ENCODE assay signal across 8 mouse cellular contexts in the genomic region with DNA sequence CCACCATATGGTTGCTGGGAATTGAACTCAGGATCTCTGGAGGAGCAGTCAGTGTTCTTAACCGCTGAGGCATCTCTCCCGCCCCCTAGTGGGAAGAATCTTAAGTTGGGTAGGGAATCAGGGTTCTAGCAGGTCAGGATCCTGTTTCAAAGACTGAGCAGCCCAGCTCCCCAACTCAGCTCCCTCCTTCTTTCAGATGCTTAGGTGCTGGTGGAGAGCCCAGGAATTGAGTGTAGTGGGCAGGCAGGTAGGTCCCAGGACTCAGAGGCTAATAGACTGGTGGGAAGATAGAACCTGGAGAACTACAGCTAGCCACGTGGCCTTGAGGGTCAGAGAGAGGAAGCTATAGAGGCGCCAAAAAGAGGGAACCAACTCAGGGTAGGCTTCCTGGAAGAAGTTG. TPM values are rescaled to one million over a fixed set of nuclear protein-coding genes. Genes with fewer than 3 reads are reported as not detected.
DNase-seq lines count a peak whose midpoint lies in the region; ATAC-seq and TF ChIP-seq lines count a peak whose summit lies in the region.

No protein-coding gene starts in this region.

- H3K4me2 ChIP-seq in midbrain, embryonic 13.5 days (replicated peaks), result peak overlapping the region; percentile 90; the same call in 1 of the 2 replicates

- peaks cover 32% of the 10 kb centered on the region for H3K4me1 ChIP-seq in midbrain, embryonic 13.5 days (replicated peaks)
- H3K4me1 ChIP-seq in midbrain, embryonic 10.5 days, result peaks cover 34% of the 10 kb centered on the region
- H3K4me1 ChIP-seq in liver, adult 2 months (ENCODE audit: control insufficient read depth, insufficient read depth, low read length), result peaks cover 9% of the 10 kb centered on the region

- H3K9ac ChIP-seq in midbrain, embryonic 13.5 days (replicated peaks), result no peak overlapping the region
- H3K9ac ChIP-seq in liver, adult 2 months (ENCODE audit: low read depth, low read length), result no peak overlapping the region

- no peaks in the 10 kb centered on the region for H3K36me3 ChIP-seq in midbrain, embryonic 13.5 days
- H3K36me3 ChIP-seq in midbrain, embryonic 10.5 days, result no peaks in the 10 kb centered on the region
- H3K36me3 ChIP-seq in liver, adult 2 months (ENCODE audit: control insufficient read depth, insufficient read depth, low read length), result no peaks in the 10 kb centered on the region

- TF ChIP-seq POLR2A in liver, adult 2 months (IDR thresholded peaks at IDR 0.05; ENCODE audit: extremely low read depth, insufficient read depth, low read length), result no peak

- peaks cover 10% of the 10 kb centered on the region for H3K27me3 ChIP-seq in midbrain, embryonic 13.5 days
- peaks cover 32% of the 10 kb centered on the region for H3K27me3 ChIP-seq in midbrain, embryonic 10.5 days (ENCODE audit: low read depth, poor library complexity, severe bottlenecking)
- H3K27me3 ChIP-seq in liver, adult 2 months (ENCODE audit: control insufficient read depth, insufficient read depth, low read length), result no peaks in the 10 kb centered on the region

- ATAC-seq in midbrain, embryonic 13.5 days, result no peak
- no peak for ATAC-seq in frontal cortex, adult (ENCODE audit: low TSS enrichment)

- 24% methylated on average over 4 of the region's 4 CpGs for WGBS in midbrain, embryonic 13.5 days
- WGBS in midbrain, embryonic 10.5 days, result 33% methylated on average over 4 of the region's 4 CpGs
- WGBS in liver, adult 2 months, result 53% methylated on average over 4 of the region's 4 CpGs

- DNase-seq in midbrain, embryonic 10.5 days (ENCODE audit: low spot score), result no peak
- DNase-seq in adrenal gland, postnatal 36 days, result peak; percentile 33 to 64
- DNase-seq in heart, adult 8-10 months (ENCODE audit: low spot score), result peak; percentile 60
- peak; percentile 31 for DNase-seq in liver, adult 2 months (ENCODE audit: extremely low read depth, low read depth, low spot score)
- DNase-seq in retina, embryonic 14.5 days (ENCODE audit: low spot score), result peak; percentile 63
- DNase-seq in ovary, adult 18-20 months (ENCODE audit: low spot score), result no peak

- TF ChIP-seq CTCF in liver, adult 2 months (IDR thresholded peaks at IDR 0.05; ENCODE audit: low read depth, low read length), result peak; percentile 42

- no peaks in the 10 kb centered on the region for H3K9me3 ChIP-seq in midbrain, embryonic 13.5 days
- no peaks in the 10 kb centered on the region for H3K9me3 ChIP-seq in midbrain, embryonic 10.5 days (replicated peaks)

- no peak overlapping the region for H3K27ac ChIP-seq in midbrain, embryonic 13.5 days
- no peak overlapping the region for H3K27ac ChIP-seq in midbrain, embryonic 10.5 days (replicated peaks)
- H3K27ac ChIP-seq in liver, adult 2 months (replicated peaks; ENCODE audit: insufficient read depth, low read depth, low read length), result no peak overlapping the region

- H3K4me3 ChIP-seq in midbrain, embryonic 13.5 days (replicated peaks), result no peak overlapping the region
- H3K4me3 ChIP-seq in midbrain, embryonic 10.5 days, result no peak overlapping the region
- no peak overlapping the region for H3K4me3 ChIP-seq in liver, adult 2 months (ENCODE audit: insufficient read depth, low read depth, low read length)

- peaks cover 13% of the 10 kb centered on the region for H3K79me2 ChIP-seq in liver, adult 2 months (ENCODE audit: control insufficient read depth, insufficient read depth, low read length)

RNA-seq across cellular contexts. Expression of gene Ripor1, which starts 2.6 kb away (rescaled TPM):
- polyA plus RNA-seq in midbrain, embryonic 13.5 days (2015; fragmentation: Nextera tagmentation; extraction: Ambion mirVana), result 22.6 and 25.9 TPM in 2 replicates
- polyA plus RNA-seq in midbrain, embryonic 10.5 days (2016; fragmentation: Nextera tagmentation; extraction: Ambion mirVana), result 15.9 and 20.0 TPM in 2 replicates
- 10 to 100 TPM; 27.5 to 33.8 TPM for total RNA-seq in adrenal gland, postnatal 36 days (2021)
- 10 to 100 TPM; 45.5 to 50.0 (median 47.4) TPM for total RNA-seq in heart, adult 8-10 months (2022)
- 1.3 and 2.6 TPM in 2 replicates for total RNA-seq in liver, adult 2 months (2014; rRNA removed)
- 5.5 and 7.4 TPM in 2 replicates for polyA plus RNA-seq in liver, adult 2 months (2012; rRNA removed)

RNA-seq across cellular contexts. Expression of gene Ctcf, which starts 28.7 kb away (rescaled TPM):
- 135 and 136 TPM in 2 replicates for polyA plus RNA-seq in midbrain, embryonic 13.5 days (2015; fragmentation: Nextera tagmentation; extraction: Ambion mirVana)
- 137 TPM in 2 replicates for polyA plus RNA-seq in midbrain, embryonic 10.5 days (2016; fragmentation: Nextera tagmentation; extraction: Ambion mirVana)
- total RNA-seq in adrenal gland, postnatal 36 days (2021), result 10 to 100 TPM; 50.8 to 65.2 TPM
- total RNA-seq in heart, adult 8-10 months (2022), result 10 to 100 TPM; 37.4 to 46.3 (median 40.7) TPM
- 14.6 and 15.6 TPM in 2 replicates for total RNA-seq in liver, adult 2 months (2014; rRNA removed)
- 6.6 TPM in 2 replicates for polyA plus RNA-seq in liver, adult 2 months (2012; rRNA removed)

RNA-seq across cellular contexts. Expression of gene Agrp, which starts 29.5 kb away (rescaled TPM):
- 0.80 and 1.1 TPM in 2 replicates for polyA plus RNA-seq in midbrain, embryonic 13.5 days (2015; fragmentation: Nextera tagmentation; extraction: Ambion mirVana)
- polyA plus RNA-seq in midbrain, embryonic 10.5 days (2016; fragmentation: Nextera tagmentation; extraction: Ambion mirVana), result 0.29 and 0.62 TPM in 2 replicates
- 1 to 10 TPM in 1 of 2 experiments, under 1 TPM in 1; 0.92 to 1.9 TPM for total RNA-seq in adrenal gland, postnatal 36 days (2021)
- total RNA-seq in heart, adult 8-10 months (2022), result not detected
- total RNA-seq in liver, adult 2 months (2014; rRNA removed), result not detected in 2 replicates
- polyA plus RNA-seq in liver, adult 2 months (2012; rRNA removed), result not detected in 2 replicates

RNA-seq across cellular contexts. Expression of gene Atp6v0d1, which starts 41.8 kb away (rescaled TPM):
- 177 and 182 TPM in 2 replicates for polyA plus RNA-seq in midbrain, embryonic 13.5 days (2015; fragmentation: Nextera tagmentation; extraction: Ambion mirVana)
- 85.4 and 101 TPM in 2 replicates for polyA plus RNA-seq in midbrain, embryonic 10.5 days (2016; fragmentation: Nextera tagmentation; extraction: Ambion mirVana)
- total RNA-seq in adrenal gland, postnatal 36 days (2021), result 100 to 1,000 TPM; 115 to 120 TPM
- total RNA-seq in heart, adult 8-10 months (2022), result 10 to 100 TPM; 41.6 to 53.8 (median 51.7) TPM
- 63.5 and 85.9 TPM in 2 replicates for total RNA-seq in liver, adult 2 months (2014; rRNA removed)
- polyA plus RNA-seq in liver, adult 2 months (2012; rRNA removed), result 77.2 and 82.0 TPM in 2 replicates

Comparison
In these comparisons a context has a peak if more than half of its experiments do, and no peak if none do; other contexts are left out.
1. DNase-seq: peak in adrenal gland, postnatal 36 days (2 of 2), heart, adult 8-10 months (single experiment), liver, adult 2 months (single experiment) and retina, embryonic 14.5 days (single experiment); none in midbrain, embryonic 10.5 days (single experiment) and ovary, adult 18-20 months (single experiment).